Mouse (Mus musculus) kidney, postnatal 14 days (tissue): ENCODE data around the gene Grhl3.
A peak's percentile ranks its signal among the peaks of the same experiment; 100 is the strongest.

Source experiments
- DNase-seq: peaks from one replicate; pipeline ENCODE4 v3.0.0; 2022; ENCODE audit warnings: mixed read lengths

Grhl3 gene

GRCm38 (mm10) chr4:135572276-135572675, 1.2 kb downstream of the Grhl3 start:
- no peak for DNase-seq

- no peak for DNase-seq
Observed at GRCm38 (mm10) chr4:135571037-135571550, 2.3 kb downstream of the Grhl3 start.

- DNase-seq: peak; percentile 56
Observed at GRCm38 (mm10) chr4:135570152-135571036, 3.0 kb downstream of the Grhl3 start.

- no peak for DNase-seq
Observed at GRCm38 (mm10) chr4:135569201-135569600, 4.2 kb downstream of the Grhl3 start.

GRCm38 (mm10) chr4:135567484-135567883, 5.9 kb downstream of the Grhl3 start:
- DNase-seq: no peak

- DNase-seq: no peak
Observed at GRCm38 (mm10) chr4:135567042-135567441, 6.4 kb downstream of the Grhl3 start.

GRCm38 (mm10) chr4:135565400-135565799, 8.0 kb downstream of the Grhl3 start:
- DNase-seq: peak; percentile 65

GRCm38 (mm10) chr4:135563794-135564193, 9.6 kb downstream of the Grhl3 start:
- DNase-seq: no peak

- no peak for DNase-seq
Observed at GRCm38 (mm10) chr4:135549323-135549722, 24.1 kb downstream of the Grhl3 start.

GRCm38 (mm10) chr4:135548521-135549077, 24.8 kb downstream of the Grhl3 start:
- no peak for DNase-seq

GRCm38 (mm10) chr4:135548108-135548507, 25.3 kb downstream of the Grhl3 start:
- no peak for DNase-seq

- peak; percentile 33 for DNase-seq
Observed at GRCm38 (mm10) chr4:135547551-135547950, 25.9 kb downstream of the Grhl3 start.

- DNase-seq: no peak
Observed at GRCm38 (mm10) chr4:135546793-135547192, 26.6 kb downstream of the Grhl3 start.

- DNase-seq: no peak
Observed at GRCm38 (mm10) chr4:135546008-135546407, 27.4 kb downstream of the Grhl3 start.

- peak; percentile 31 for DNase-seq
Observed at GRCm38 (mm10) chr4:135545080-135545511, 28.3 kb downstream of the Grhl3 start.

- DNase-seq: peak; percentile 30
Observed at GRCm38 (mm10) chr4:135544284-135544683, 29.1 kb downstream of the Grhl3 start.

- no peak for DNase-seq
Observed at GRCm38 (mm10) chr4:135540057-135540456, 33.4 kb downstream of the Grhl3 start.

- no peak for DNase-seq
Observed at GRCm38 (mm10) chr4:135539056-135539455, 34.4 kb downstream of the Grhl3 start.

GRCm38 (mm10) chr4:135535021-135535420, 38.4 kb downstream of the Grhl3 start:
- no peak for DNase-seq

GRCm38 (mm10) chr4:135533001-135533400, 40.4 kb downstream of the Grhl3 start:
- DNase-seq: no peak

GRCm38 (mm10) chr4:135531771-135532613, 41.4 kb downstream of the Grhl3 start:
- DNase-seq: no peak

- no peak for DNase-seq
Observed at GRCm38 (mm10) chr4:135531236-135531635, 42.2 kb downstream of the Grhl3 start.

GRCm38 (mm10) chr4:135530270-135530669, 43.2 kb downstream of the Grhl3 start:
- no peak for DNase-seq
